Mouse (Mus musculus) layer of hippocampus, adult 2 months (tissue): ENCODE results near the gene Resp18. TPM values are rescaled to one million over a fixed set of nuclear protein-coding genes. Genes with fewer than 3 reads are reported as not detected.
"Not testable (repeated sequence)": the region's sequence is repeated elsewhere in the genome, so short reads cannot be mapped to it uniquely, and the experiment has no call there.

Experiments
- DNase-seq, 2 experiments: peaks; one replicate each; pipeline ENCODE4 v3.0.0; 2022; ENCODE audit warnings: low spot score in 2 of 2
- H3K27ac ChIP-seq: fragments of 200-600 bp; 2 replicates; pipeline ENCODE4 v1.8.1; 2022
- H3K4me3 ChIP-seq: fragments of 200-600 bp; 2 replicates; pipeline ENCODE4 v1.8.1; 2022; ENCODE audit warnings: mild to moderate bottlenecking
- CTCF ChIP-seq: fragments of 200-600 bp; conservative IDR thresholded peaks from 2 replicates; pipeline ENCODE4 v1.8.1; 2022; ENCODE audit warnings: antibody characterized with exemption, mild to moderate bottlenecking, moderate library complexity
- total RNA-seq, 2 experiments: library from RNA; stranded (reverse); gene quantifications; 2 replicates each; pipeline ENCODE4 v1.2.3; 2021

The Resp18 gene
- total RNA-seq, 2 experiments from 2014 or later = 82.5 to 106 TPM

DNA sequence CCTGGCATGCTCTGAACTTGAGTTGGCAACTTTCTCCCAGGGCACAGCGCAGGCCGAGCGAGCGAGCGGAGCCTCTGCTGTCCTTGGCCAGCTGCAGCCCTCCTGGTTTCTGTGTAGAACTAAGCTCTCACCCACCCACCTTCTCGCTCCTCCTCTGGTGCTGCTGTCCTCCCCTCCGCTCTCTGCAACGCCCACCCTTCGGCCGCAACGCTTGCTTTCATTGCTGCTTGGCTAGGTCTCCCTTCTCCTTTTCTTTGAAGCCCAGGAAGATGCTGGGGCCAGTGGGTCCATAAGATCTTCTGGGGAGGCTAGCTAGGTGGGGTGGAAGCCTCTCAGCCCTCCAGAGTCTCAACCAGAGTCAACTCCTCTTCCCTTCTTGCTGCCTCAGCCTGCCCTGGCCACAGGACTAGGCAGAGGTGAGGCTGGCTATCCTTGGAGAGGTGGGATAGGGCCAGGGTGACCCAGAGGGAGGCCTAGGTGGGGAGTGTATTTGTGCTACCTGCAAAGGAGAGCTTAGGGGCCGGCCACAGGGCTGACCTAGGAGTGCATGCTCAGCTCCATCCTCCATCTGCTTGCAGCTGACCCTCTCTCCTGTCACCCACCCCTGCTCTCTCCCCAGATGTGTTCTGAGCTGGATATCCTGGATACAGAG is 33.9 kb downstream of the Resp18 start:
- DNase-seq = no peak
- H3K4me3 ChIP-seq = no peak overlapping the region
- H3K27ac ChIP-seq = peak overlapping the region; percentile 43; the same call in 1 of the 2 replicates
- TF ChIP-seq CTCF = no peak

DNA sequence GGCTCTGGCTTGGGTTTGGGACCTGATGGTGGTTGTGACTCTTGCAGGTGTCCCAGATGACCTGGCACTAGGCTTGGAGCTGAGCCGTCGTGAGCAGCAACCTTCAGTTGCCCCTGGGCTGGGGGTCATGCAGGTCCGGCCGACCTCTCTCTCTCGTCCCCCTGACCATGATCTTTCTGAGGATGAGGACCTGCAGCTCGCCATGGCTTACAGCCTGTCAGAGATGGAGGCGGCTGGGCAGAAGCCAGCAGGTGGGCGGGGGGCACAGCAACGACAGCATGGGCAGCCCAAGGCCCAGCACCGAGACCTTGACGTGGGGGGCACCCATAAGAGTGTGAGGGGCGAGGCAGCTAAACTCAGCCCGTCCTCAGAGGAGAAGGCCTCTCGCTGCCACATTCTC is 34.8 kb downstream of the Resp18 start:
- Histone ChIP-seq H3K27ac (no peak overlapping the region), H3K4me3 (no peak overlapping the region)
- no peak for DNase-seq
- TF ChIP-seq CTCF = no peak

DNA sequence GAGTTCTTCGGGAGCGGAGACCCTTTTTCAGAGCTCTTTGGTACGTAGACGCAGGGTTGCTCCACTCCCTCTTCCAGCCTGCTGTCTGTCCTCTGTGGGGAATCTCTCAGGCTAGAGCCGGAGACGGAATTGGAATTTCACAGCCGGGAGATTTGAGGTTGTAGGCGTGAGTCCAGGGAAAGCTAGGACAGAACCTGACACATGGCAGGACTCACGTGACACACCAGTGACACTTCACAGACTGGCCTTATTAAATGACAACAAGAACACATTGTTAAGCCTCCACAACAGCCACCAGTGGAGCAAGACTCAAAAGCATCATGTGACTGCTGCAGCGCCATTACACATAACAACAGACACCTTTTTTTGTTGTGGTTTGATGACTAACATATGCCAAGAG is 38.6 kb downstream of the Resp18 start:
- no peak overlapping the region; the same call in 1 of the 2 replicates for H3K4me3 ChIP-seq
- DNase-seq = no peak
- peak overlapping the region; percentile 81 for H3K27ac ChIP-seq
- no peak for TF ChIP-seq CTCF

DNA sequence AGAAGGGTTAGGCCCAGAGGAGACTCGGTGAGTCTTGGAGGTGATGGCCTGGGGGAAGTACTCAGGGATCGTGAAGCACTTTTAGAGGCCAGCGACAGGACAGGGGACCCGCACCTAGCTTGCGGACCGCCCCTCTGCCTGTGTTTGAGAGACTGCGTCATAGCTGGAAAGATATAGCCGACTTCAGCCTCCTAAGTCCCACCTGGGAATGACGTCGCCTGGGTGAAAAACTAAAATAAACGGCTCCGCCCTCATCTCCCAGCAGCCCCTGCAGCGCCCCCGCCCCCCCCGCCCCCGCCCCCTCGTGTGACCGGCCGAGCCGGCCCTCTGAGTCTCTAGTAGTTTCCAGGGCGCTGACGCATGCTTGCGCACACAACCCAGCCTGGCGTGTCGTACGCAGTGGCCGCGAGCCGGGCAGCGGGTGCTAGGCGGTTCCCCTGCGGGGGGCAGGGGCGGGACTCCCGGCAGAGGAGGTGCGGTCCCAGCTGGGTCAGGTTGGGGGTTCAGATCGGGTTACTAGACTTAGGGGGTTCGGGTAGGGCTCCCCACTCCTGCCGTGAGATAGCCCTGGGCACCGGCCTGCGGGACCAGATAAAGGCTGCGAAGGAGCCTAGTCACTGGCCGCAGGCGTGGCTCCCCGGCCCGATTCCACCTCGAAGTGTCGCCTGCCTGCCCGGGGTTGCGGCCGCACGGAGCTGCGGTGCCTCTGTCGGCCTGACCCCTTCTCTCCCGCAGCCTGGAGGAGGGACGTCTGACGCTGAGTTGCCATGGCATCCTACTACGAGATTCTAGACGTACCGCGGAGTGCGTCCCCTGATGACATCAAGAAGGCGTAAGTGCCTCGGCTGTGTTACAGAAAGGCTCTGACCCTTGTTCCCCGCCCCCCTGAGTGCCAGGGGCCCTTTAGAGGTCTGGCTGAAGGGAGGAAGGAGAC is 41.8 kb downstream of the Resp18 start, which contains the start of gene Dnajb2:
Gene Dnajb2 (plus strand): TSS at position 290 of the 934 bp plus-strand sequence.
- no peak for TF ChIP-seq CTCF
- Histone ChIP-seq H3K4me3 (peak within 1 kb of the TSS; percentile 97), H3K27ac (peak within 1 kb of the TSS; percentile 100)
- DNase-seq = peak; percentile 80 to 81

DNA sequence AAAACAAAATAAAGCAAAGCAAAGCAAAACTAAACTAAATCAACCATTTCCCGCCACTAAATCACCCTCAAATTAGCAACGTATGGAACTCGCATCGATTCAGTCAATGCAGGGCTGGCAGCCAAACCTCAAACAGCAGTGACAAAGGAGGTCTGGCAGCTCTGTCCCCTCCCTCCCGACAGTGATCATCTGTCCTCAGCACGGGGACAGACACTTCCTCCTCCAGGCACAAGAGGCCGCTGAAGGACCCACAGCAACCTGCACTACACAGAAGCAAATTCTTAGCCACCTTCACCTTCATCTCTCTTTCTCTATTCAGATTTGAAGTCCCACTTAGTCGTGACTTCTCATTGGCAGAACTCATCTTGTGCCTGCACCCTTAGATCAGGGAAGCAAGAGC is 43.6 kb downstream of the Resp18 start:
- peak; percentile 64 to 79 for DNase-seq
- TF ChIP-seq CTCF = peak; percentile 89
- Histone ChIP-seq H3K4me3 (no peak overlapping the region), H3K27ac (peak overlapping the region; percentile 44; the same call in 1 of the 2 replicates)

DNA sequence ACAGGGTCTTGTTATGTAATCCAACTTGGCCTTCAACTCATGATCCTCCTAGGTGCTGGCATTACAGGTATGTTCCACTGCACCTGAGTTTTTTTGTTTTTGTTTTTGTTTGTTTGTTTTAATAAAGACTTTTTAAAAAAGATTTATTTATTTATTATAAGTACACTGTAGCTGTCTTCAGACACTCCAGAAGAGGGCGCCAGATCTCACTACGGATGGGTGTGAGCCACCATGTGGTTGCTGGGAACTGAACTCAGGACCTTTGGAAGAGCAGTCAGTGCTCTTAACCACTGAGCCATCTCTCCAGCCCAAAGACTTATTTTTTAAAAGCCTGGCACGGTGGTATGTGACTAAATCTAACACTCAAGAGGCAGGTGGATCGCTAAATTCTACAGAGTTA is 45.7 kb downstream of the Resp18 start:
- peak; percentile 57 for TF ChIP-seq CTCF
- not testable (repeated sequence) for H3K27ac ChIP-seq, H3K4me3 ChIP-seq, DNase-seq

DNA sequence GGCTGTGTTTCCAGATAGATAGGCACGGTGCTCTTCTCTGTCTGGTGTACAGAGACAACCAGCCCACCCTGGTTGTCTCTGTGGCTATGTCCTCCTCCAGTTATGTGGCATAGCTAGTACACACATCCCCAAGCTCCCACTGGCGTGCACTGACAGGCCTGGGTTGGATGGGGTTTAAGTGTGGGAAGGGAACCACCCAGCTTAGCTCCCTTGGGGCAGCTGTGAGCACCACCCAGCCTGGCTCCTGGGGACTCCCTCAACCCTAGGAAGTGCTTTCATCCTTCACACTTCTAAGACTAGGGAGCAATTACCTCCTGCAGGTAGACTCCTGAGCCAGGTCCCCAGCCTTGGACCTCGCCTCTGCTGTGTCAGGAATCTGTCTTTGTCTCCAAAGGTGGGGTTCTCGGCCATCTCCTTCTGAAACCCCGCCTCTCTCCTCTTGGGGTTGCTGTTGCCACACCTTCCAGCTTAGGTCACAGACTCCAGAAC is 46.5 kb downstream of the Resp18 start, which contains the start of gene A630095N17Rik:
Gene A630095N17Rik (minus strand): TSS at position 439 of the 489 bp plus-strand sequence.
- no peak for DNase-seq
- no peak within 1 kb of the TSS for H3K27ac ChIP-seq
- TF ChIP-seq CTCF = no peak
- no peak within 1 kb of the TSS for H3K4me3 ChIP-seq

DNA sequence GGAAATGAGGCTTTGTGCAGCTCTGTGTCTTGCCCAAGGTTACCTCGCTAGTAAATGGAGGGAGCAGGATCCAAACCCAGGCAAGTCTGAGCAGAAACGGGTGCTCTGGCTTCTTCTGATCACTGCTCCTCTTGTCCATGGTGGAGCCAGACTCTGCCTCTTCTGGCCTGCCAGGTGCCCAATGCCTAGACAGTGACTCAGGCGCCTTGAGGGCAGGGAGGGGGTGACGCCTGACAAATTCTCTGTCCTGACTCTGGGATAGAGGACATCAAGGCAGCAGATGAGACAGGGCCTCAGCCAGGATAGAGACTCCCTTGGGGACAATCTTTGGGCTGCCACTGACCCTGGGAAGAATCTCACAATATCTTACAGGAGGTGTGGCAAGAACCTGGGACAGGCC is 47.0 kb downstream of the Resp18 start:
- DNase-seq = no peak
- Histone ChIP-seq H3K27ac (no peak overlapping the region), H3K4me3 (no peak overlapping the region)
- TF ChIP-seq CTCF = no peak

DNA sequence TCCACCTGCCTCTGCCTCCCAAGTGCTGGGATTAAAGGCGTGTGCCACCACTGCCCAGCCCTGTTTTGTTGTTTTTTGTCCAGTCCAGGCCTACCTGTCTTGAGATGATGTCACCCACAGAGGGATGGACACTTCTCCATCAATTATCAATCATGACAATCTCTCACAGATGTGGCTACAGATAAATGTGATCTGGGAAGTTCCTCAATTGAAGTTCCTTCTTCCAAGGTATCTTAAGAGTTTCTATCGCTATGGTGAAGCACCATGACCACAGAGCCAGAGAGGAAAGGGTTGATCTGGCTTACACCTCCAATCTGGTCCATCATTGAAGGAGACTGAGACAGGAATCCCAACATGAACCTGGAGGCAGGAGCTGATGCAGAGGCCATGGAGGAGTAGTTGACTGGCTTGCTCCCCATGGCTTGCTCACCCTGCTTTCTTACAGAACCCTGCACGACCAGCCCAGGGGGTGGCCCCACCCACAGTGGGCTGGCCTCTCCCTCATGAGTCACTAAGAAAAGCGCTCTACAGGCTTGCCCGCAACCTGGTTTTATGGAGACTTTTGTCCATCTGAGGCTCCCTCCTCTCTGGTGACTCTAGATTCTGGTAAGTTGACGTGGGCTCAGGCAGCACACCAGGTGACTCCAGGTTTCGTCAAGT is 47.8 kb downstream of the Resp18 start:
- no peak for DNase-seq
- TF ChIP-seq CTCF = no peak
- no peak overlapping the region for H3K27ac ChIP-seq
- H3K4me3 ChIP-seq = no peak overlapping the region

DNA sequence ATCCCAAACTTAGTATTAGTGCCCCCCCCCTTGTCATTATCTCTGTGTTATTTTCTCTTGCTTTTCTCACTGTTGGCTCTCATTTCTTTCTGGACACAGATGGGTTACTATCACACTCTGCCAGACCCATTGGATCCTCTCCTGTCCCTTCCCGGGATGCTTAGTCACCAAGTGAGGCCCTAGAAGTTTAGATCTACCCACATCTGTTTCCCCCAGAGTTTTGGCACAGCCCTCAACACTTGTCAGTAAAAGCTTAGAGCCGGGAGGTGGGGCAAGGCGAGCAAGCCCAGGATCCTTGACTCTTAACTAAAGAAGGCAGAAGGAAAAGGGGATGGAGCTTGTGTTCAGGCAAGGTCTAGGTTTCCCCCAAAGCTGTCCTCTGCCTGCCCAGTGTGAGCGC is 49.1 kb downstream of the Resp18 start:
- no peak overlapping the region for H3K4me3 ChIP-seq
- no peak overlapping the region for H3K27ac ChIP-seq
- no peak for TF ChIP-seq CTCF
- DNase-seq = no peak

DNA sequence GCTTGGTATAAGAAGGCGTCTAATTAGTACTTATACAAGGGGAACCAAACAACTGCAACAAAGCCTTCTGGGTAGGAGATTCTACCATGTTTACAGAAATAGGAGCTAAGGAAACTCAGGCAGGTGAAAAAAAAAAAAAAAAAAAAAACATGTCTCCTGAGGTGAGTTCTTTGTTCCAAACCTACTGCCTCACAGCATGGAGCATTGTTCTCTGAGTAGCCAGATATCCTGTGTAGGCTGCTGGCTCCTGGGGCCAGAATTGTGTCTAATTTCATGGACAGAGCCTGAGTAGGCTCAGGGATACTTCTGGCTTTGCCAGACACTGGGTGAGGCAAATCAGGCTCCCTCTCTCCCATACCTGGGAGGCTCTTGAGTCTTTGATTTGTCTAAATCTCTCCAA is 50.6 kb downstream of the Resp18 start:
- Histone ChIP-seq H3K27ac (no peak overlapping the region), H3K4me3 (no peak overlapping the region)
- no peak for TF ChIP-seq CTCF
- DNase-seq = no peak

DNA sequence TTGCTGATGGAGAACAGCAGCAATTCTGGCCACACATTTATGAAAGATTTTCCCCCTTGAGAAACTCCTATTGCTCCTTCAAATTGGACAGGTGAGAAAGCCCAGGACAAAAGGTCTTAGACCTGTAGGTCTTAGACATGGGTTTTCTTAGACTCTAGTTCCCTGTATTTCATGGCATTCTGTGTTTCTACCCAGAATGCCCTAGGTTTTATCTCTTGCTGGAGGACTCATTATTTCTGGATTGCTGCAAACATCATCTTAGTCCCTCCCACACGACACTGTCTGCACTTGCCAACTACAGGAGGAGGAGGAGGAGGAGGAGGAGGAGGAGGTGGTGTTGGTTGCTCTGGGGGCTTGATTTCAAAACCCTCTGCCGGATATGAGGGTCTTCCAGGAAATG is 52.1 kb downstream of the Resp18 start:
- no peak overlapping the region for H3K4me3 ChIP-seq
- TF ChIP-seq CTCF = no peak
- no peak for DNase-seq
- H3K27ac ChIP-seq = no peak overlapping the region

DNA sequence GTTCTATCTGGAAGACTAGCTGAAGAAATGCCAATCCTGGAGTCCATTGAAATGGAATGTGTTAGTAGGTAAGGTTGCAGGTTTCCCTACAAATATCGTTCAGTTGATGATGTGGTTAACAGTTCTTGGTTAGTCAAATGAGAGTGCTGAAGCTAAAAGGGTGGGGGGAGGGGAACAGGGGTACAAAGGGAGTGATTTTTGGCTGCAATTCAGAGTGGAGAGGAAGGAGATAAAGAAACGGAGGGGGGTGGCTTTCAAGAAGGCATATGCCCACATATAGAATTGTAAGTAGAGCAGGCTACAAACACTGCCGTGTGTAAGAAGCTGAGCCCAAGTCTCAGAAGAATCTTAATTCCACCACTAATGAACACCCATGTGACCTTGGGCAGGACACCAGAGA is 52.7 kb downstream of the Resp18 start:
- no peak for DNase-seq
- Histone ChIP-seq H3K27ac (no peak overlapping the region), H3K4me3 (no peak overlapping the region)
- TF ChIP-seq CTCF = no peak
